Mouse (Mus musculus): ENCODE measurements at regions not wholly inside any gene's neighbourhood (a gene's known extent, or its start where the extent isn't known, plus 50 kb on each side); places are given as distances from the start of the nearest gene placed in this dataset.
"Not testable (repeated sequence)": the region's sequence is repeated elsewhere in the genome, so short reads cannot be mapped to it uniquely, and the experiment has no call there.

DNA sequence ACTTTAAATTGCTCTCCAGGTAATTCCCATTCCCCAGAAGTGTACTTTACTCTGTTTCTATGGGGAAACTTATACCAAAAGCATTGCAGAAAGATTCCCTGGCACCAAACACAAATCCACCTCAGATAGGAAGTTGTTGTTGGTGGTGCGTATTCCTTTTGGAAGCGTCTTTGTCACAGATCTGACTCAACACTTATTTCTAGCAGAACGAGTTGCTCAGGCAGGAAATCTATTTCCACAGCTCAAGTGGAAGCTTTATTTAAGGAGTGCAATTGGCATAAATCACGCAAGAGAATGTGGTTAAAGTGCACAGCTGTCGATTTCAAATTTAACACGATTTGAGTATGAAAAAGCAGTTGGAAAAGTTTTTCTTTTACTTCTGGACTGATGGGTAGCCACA is 436.9 kb upstream of the Ghitm start:
- DNase-seq (ENCODE audit: low spot score in 2 of 2): no peak

DNA sequence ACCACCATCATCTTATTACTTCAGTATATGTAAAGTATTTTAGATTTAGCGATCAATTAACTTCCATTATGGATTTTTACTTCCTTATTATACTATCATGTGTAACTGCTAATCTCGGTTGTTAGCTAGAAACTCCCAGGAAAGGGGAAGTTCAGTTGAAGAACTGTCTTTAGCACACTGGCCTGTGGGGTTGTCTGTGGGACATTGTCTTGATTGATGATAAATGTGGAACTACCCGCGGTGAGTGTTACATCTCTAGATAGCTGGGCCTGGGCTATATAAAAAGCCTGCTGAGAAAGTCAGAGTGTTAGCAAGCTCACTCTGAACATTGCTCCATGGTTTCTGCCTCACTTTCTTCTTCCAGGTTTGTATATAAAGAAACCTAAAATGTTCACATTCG is 423.2 kb upstream of the Ghitm start:
- DNase-seq (ENCODE audit: low spot score in 2 of 2): no peak

DNA sequence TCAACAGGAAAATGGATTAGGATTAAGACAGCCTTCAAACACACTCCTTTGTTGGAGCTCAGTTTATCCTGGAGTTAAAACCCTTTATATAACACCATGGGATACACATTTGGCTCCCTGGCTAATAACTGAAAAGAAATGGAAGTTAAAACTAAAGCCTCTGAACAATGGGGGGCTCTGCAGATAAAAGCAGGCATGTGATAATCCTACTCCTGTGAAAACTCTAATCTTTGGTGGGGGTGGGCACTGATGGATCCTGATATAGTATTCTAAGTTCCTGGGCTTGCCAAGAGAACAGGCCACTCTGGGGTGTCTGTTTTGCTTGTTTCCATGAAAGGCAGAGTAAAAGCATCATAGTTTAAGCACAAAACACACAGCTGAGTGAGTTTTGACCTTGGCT is 388.5 kb upstream of the Ghitm start:
- DNase-seq (ENCODE audit: low spot score in 2 of 2): no peak

DNA sequence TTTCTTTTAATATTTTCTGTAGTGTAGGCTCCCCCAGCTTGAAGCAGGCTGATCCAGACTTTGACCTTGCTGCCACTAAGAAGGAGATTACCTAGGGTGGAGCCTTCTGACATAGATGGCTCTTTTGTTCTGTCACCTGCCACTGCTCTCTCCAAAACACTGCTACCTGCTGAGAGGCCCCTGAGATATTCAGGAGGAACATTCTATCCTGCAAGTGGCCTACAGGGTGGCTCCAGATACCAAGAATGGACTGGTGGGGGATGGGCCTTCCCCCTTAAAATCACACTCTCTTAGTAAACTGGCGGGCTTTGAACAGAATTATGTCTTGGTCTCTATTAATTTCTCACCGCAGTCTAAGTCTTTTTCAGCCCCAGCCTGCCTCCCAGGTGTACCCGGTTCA is 385.6 kb upstream of the Ghitm start:
- not testable (repeated sequence) for DNase-seq (ENCODE audit: low spot score in 2 of 2)

DNA sequence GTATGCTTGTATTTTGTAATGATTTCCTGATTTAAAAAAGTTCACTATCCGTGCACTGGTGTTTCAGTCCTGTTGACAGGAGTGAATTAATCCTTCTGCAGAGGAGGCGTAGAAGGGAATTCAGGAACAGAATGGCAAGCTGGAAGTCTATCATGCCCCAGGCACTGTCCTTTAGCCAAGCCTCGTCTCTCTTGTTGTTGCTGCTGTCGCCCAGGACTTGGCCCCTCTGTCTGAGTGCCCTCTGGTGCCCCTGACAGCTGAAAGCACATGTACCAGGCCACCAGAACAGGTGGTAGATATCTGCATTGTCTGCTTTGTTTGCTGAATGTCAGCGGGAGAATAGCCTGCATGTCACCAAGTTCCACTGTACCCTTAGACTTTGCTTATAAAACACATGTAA is 370.2 kb upstream of the Ghitm start:
- DNase-seq (ENCODE audit: low spot score in 2 of 2): no peak

DNA sequence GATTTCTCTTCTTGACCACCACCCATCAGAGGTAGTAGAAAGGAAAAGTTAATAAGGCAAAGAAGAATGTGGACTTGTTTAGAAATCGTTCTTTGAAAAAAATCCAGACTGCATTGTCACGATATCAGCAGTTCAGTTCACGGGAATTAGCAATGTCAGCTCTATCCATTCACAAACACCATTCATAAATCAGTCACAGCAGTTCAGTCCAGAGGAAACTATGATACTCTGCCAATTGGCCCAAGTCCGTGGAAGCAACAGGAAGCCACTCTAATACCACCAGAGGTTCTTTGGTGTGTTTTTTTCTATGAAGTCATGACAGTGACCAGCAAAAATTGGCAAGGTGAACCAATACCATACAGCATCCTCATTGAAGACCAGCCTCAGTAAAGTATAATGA is 355.6 kb upstream of the Ghitm start:
- DNase-seq (ENCODE audit: low spot score in 2 of 2): no peak

DNA sequence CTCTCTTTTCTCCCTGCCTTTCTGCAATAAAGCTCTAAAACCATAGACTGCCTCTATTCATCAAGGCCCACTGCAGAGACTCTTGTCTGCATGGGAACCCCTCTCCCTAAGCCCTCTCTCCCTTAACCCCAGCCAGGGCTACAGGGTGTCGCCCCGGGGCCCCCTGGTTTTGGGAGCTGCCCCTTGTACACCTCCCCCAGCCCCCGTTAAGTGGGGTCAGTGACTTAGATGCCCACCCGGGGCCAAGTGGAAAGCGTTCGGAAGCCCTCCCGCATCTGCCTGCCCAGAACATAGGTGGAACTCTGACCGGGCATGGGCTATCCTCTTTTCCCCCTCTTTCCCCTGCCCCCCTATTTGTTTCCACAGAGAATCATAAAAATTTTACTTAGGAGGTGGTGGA is 350.2 kb upstream of the Ghitm start:
- no peak for DNase-seq (ENCODE audit: low spot score in 2 of 2)

DNA sequence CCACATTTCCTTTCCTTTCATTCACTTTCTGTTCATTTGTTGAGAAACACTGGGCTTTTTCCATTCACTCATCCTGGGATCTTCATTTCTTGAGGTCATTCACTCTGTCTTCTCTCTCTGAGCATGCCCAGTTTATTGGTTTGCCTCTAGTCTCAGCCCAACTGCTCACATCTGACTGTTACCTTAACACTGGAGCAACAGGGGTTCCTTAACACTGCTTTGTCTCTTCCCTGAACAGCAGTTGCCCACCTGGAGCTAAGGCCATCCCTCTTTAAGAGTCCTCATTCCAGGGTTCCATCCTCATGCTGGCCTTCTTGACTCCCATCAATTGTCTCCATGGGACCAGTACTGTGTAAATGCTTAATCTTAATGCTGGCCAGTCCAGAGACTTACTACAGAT is 342.5 kb upstream of the Ghitm start:
- DNase-seq (ENCODE audit: low spot score in 2 of 2): no peak

DNA sequence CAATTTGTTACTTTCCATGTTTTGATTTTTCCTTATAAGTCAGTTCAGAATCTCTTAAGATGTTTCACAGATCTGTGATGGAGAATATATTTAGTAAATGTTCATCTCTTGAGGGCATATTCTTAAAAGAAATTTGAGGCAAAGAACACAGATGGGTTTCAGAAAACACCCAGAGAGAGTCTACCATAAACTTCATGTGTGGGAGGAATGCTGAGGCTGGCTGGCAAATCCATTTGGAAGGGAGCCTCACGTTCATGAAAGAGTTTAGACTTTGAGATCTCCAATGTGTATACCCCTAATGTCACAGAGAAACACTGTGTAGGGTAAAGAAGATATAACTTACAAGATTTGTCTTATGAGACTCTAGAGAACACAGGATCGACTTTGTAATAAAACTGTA is 333.6 kb upstream of the Ghitm start:
- DNase-seq (ENCODE audit: low spot score in 2 of 2): no peak

DNA sequence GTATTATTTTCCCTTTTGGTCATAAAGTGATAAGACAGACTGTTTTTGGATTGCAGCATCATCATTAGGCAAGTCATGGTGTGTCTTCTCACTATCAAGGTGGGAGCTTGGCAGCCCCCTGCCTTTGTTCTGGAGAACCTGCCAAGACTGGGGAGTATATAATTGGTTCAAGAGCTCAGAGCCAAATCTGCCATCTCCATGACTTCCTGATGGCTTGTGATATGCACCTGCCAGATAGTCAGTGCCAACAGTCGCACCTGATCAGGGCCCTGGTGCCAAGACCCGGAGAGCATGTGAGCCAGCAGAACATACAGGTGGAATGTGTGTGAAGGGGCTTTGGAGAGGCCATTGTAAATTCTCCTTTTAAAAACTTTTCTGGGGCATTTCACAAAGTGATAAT is 305.8 kb upstream of the Ghitm start:
- DNase-seq (ENCODE audit: low spot score in 2 of 2): no peak

DNA sequence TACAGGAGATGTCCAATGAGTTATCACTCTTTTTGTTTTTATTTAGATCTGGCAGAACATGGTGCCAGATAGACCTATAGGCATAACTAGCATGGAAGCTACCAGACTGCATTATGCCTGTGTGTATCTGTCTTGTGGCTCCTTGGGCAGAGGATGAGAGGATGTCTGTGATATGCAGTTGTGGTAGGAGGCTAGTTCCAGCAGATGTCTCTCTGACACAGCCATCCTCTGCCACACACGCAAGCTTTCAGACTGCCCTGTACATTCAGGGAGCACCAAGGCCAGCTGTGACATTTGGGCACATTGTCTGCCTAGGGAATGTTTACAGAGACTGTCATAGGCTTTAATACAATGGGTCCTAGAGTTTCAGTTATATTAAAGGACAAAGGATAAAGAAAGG is 295.6 kb upstream of the Ghitm start:
- DNase-seq (ENCODE audit: low spot score in 2 of 2): no peak

DNA sequence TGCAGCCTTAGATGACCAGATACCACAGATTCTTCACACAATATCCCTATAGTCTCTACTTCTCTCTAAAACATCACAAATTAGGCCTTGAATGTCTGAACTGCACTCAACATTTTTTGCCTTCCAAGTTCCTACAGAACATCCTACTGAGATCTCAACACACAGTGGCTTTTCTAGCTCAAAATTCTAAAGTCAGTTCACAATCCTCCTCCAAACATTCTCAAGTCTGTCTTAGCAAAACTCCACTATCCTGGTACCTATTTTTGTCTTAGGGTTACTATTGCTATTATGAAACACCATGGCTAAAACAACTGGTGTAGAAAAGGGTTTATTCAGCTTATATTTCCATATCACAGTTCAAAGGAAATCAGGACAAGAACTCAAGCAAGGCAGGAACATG is 290.4 kb upstream of the Ghitm start:
- no peak for DNase-seq (ENCODE audit: low spot score in 2 of 2)

DNA sequence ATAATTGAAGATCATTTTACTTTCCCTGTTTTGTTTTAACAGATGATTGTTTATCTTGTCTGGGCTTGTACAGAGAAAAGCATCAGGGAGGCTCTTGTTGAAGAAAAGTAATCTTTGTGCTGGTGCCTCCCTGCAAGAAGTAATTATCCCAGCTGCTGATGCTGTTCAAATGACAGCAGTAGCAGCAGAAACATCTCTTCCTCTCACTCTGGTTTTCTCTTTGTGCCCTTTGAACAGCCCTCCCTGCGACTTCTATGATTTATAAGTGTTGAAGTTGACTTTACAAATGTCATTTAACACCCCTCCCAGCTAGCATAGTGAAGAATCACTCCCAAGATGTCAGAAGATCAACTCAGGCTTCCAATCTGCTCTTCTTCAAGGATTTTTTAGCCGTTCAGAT is 286.5 kb upstream of the Ghitm start:
- no peak for DNase-seq (ENCODE audit: low spot score in 2 of 2)

DNA sequence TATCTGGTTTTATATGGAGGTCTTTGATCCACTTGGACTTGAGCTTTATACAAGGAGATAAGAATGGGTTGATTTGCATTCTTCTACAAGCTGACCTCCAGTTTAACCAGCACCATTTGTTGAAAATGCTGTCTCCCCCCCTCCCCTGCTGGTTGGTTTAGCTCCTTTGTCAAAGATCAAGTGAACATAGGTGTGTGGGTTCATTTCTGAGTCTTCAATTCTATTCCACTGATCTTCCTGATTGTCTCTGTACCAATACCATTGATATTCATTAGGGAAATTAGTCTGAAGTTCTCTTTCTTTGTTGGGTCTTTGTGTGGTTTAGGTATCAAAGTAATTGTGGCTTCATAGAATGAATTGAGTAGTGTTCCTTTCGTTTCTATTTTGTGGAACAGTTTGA is 277.5 kb upstream of the Ghitm start:
- DNase-seq (ENCODE audit: low spot score in 2 of 2): not testable (repeated sequence)

DNA sequence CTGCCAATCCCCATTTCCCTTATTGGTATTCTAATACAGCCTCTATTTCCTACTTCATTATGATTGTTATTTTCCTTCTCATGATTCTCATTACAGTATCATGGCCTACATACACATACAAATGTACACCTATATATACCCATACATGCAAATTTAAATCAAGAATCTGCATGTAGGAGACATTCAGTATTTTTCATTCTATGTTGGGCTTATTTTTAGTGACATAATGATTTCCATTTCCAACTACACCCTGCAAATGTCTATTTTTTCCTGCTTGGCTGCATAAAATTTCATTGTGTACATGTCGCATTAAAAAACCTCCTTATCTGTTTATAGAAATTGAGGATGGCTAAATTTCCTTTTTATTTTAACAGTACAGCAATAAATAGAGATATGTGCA is 236.9 kb upstream of the Ghitm start:
- DNase-seq (ENCODE audit: low spot score in 2 of 2): no peak

DNA sequence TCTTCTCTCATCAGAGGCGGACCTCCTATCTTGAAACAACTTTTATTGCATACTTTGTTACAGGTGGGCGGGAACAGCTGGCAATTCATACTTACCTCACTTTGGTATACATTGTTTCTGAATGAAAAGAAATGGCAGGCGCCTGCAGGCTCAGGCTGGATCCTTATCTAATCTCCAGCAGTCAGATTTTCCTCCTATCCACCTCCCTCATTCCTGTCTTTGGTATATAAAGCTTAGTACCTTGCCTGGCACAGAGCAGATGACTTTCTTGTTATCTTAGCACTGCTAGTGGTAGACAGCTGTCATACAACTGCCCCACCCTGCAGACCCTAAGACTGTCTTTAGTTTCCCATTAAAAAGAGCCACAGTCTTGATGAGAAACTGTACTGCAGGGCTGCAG is 226.8 kb upstream of the Ghitm start:
- no peak for DNase-seq (ENCODE audit: low spot score in 2 of 2)

DNA sequence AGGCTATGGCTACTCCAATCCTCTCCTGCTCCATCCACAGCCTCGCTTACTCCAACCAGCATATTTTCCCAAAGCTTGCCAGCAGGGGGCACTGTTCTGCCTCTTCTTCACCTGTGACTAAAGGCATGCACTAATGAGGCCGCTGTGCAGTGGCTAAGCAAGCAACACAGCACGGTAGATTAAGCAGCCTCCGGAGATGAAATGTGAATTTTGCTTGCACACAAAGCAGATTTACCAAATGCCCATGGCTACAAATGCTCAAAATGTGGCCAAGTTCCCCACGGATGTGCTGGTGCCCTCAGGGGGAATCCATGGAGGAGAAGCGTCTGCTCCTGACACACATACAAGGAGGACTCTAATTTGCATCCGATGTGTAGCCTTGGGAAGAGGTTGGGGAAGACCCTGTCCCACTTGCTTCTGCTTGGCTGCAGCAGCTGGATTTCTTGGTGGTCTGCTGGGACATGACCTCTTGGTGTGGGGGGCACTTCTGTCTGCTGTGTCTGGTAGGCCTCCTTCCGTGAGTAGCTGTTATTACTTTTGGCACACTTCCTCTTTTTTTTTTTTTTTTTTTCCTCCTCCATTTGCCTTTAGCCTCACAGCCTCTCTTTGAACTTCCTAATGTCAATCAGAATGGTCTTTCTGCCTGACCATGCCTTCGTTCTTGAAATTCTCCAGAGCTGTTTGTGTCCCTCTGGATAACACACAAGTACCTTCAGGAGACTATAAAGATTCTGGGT is 221.1 kb upstream of the Ghitm start:
- DNase-seq (ENCODE audit: low spot score in 2 of 2): peak; percentile 64 to 73

DNA sequence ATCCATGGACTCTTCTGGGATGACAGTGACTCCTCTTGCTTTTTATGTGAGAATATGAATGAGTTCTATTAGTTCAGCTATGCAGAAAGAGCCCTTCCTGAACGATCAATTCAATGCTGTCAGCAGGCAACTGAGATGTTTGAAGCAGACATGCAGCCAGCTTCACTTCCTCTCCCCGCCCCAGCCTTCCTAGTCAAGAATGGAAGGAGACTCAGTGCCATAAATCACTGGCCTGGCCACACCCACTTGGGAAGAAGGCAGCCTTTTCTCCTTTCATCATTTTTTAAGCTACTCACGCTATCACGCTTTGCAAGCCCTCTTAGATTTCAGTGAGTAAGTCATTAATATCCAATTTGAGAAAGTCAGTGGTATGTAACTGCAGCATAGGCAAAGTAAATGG is 188.3 kb upstream of the Ghitm start:
- no peak for DNase-seq (ENCODE audit: low spot score in 2 of 2)

DNA sequence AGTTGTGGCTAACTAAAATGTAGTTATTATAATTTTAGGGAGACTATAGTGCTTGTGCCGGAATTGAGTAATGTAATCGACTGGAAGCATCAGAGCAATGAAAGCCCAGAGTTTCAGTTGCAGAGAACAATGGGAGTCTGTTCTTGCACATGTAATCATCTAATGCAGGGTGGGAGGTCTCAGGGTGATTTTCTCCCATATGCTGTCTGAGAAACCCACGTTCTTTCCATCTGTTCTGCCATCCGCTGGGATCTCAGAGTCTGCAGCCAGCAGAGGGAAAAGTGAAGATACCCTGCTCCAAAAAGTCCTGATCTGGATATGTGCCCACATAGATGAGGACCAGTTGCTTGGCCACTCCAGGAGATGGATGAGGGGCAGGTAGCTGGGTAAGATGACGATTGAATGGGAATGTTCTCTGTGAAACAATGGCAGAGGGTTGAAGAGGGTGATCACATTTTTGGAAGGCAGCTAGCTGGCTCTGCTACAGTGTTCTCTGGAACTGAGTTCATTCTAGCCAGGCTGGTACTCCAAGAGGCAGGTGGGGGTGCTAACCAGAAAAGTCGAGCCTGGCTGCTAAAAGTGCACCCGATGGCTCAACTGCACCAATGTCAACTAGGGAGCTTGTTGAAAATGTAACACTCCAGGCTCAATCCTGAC is 180.3 kb upstream of the Ghitm start:
- no peak for DNase-seq (ENCODE audit: low spot score in 2 of 2)

DNA sequence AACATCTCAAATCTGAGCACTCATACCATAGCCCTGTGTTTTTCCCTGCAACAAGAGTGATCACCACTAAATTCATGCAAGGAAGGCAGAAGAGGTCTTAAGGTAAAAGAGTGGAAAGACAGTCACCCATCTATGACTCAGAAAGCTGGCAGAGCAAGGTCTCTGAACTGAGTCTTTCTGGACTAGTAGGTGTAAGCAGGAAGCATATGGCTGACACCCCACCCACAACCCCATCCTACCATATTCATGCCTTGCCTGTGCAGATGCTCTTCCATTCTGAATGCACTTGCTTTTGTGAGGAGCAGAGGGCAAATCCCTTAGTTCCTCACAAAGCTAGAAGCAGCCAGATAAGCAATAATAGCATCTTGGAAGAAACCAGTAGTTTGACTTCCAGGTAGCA is 178.8 kb upstream of the Ghitm start:
- no peak for DNase-seq (ENCODE audit: low spot score in 2 of 2)

DNA sequence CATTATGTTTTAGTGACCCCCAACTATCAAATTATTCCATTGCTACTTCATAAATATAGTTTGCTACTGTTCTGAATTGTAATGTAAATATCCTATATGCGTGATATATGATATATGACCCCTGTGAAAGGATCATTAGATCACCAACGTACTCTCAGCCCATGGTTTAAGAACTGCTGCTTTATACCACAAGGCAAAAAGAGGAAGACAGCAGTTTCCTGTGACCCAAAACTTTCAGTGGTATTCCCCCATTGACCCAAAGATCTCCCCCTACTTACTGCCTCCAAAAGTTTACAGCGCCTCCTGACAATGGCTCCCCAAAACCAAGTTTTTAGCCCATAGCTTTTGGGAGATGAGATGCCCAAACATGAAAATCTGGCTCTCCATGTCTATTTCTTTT is 177.8 kb upstream of the Ghitm start:
- no peak for DNase-seq (ENCODE audit: low spot score in 2 of 2)

DNA sequence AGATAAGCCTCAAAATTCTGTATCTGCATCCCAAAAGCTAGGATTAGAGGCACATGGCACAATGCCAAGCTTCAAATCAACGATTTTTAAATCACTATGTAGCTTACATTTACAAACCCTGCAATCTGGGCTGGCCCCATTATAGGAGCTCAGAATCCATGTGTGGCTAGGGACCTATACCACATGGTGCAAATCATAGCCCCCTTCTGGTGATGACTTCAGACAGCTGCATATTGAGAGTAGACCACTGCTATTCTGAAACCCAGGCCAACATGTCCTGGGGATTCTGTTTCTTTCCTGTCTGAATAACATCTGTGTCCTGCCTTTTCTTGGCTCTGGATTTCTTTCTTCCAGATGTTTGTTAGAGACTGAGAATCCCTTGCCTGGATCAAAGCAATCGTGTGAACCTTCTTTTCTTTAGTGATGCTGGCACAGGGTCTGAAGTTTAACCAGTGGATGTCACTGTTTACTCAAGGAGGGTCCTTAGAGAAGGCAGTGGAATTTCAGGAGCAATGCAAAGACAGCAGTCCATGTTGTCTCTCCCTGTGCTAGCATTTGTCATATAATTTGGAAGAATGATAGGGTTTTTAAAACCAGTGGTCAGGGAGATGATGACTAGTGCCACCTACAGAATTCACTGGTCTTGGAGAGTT is 171.7 kb upstream of the Ghitm start:
- DNase-seq (ENCODE audit: low spot score in 2 of 2): no peak

DNA sequence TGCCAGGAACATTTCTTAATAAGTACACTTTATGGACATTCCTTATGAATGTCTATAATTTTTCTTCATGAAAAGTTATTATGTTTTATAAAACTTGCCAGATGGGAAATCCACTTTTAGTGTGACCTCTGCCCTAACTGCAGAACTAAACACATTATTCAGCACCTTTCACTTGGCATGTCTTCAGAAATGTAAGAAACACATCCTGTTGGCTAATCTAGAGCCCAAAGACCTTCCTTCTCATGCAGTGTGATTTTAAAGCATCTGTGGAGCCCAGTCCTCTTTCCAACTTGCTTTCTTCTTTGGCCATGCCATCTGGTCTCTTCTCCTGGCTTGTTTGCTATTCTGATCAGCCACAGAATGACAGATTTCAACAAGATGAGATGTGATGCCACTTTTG is 163.6 kb upstream of the Ghitm start:
- DNase-seq (ENCODE audit: low spot score in 2 of 2): no peak

Measured in adrenal gland, adult 18-20 months (tissue).